Mouse (Mus musculus) liver (tissue): Measurements from ENCODE around the gene Exoc8.

Experiments
- DNase-seq: peaks from one replicate; pipeline ENCODE4 v3.0.0-alpha.2; 2020; ENCODE audit warnings: mixed read lengths

Exoc8 gene

DNA sequence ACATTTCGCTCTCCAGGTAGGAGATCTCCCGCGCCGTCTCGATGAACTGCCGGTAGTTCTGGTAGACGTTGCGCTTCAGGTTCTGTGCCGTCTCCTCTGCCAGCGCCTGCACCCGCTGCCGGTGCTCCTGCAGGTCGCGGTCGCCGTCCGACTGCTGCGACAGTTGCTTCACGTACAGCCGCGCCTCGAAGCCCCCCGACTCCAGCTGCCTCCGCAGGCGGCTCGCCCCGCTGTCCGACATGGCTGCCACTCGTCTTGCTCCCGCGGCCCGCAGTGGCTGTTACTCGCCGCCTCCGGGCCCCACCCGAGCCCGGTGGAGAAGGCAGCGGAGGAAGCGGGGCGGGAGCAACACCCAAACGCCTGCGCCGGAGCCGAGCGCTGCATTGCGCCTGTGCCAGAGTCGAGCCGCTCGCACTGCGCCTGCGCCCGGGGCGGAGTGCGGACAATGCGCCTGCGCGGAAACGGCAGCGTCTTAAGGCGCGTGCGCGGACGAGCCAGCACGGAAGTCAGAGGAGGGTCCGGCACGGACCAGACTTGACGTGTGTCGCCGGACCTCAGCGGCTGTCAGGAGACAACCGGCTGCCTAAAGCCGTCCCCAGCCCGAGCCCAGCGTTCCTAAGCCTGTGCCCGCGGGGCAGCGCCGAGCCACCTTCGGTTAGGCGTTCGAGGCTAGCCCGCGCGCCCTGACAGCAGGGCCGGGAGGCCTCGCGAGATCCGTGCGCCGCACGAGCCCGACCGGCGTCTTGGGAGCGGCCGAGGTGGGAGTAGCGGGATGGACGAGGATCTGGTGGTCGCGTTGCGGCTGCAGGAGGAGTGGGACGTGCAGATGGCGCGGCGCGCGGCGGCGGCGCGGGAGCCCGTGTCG lies at the start of gene Exoc8, which contains the start of gene Sprtn:
TSS of gene Exoc8 (minus strand) at position 320 of the 865 bp plus-strand sequence.
TSS of gene Sprtn (plus strand) at position 501 of the 865 bp plus-strand sequence.
- DNase-seq = peak; percentile 98

DNA sequence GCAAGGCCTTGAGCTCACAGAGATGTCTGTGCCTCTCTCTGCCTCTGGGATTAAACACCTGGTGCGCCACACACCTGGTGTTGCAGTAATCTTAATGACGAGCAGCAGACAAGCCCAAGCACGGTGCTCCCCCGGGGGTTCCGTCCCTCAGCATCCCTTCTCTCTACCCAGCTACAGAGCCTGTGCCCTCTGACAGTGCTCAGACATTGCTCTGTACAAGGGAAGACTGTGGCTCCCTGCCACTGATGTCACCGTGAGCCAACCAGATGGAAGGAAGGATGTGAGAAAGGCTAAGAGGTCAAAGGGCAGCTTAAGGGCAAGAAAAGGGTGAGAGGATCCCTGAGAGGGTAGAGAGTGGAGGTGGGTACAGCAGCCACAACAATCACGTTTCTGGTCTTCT lies 46.9 kb upstream of the Exoc8 start:
- no peak for DNase-seq

DNA sequence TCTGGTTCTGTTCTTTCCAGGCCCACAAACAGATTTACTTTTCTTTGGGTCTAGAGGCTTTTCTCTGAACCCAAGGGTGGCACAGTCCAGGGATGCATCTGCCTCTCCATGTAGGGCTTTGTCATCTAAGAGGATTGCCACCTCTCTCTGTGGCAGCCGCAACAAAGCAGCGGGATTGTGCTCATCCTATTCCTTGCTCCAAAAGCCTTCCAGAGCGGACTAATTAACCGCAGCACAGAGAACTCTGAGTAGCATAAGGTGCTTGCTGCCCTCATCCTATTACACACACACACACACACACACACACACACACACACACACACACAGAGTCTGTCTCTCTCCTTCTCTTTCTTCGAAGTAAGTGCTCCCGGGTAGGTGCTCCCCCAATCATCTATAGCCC lies 46.3 kb upstream of the Exoc8 start:
- no peak for DNase-seq

DNA sequence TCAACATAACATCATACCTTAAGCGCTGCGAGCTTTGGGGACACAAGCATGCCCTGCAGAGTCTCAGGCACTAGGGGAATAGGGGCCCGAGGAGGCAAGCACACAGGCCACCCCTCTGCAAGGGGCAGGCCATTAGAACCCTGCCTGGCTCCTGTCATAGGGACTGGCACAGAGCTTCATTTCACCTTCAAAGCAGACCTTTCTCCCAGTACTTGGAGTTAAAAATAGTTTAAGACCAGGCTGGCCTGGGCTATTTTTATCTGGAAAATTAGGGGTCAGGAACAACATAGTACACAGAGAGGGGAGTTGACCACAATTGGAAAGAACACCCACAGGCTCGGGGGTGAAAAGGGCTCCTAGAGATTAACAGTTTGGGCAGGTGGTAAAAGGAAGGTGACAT lies 39.8 kb upstream of the Exoc8 start:
- no peak for DNase-seq

DNA sequence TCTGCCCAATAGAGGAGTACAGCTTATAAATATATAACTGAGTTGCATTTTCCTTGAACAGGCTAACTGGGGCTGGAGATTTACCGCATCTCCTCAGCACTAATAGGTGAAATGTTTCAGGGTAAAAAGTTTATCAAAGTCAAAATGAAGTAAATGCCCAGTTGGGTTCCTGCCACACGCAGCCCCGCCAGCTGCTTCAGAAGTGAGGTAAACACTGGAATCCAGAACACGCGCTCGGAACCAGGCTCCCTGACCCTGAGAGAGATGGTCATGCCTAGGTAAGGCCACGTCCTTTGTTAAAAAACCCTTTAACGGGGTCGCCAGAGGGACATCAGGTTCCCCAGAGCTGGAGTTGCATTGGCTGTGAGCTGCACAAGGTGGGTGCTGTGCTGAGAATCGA lies 39.2 kb upstream of the Exoc8 start:
- DNase-seq = no peak

DNA sequence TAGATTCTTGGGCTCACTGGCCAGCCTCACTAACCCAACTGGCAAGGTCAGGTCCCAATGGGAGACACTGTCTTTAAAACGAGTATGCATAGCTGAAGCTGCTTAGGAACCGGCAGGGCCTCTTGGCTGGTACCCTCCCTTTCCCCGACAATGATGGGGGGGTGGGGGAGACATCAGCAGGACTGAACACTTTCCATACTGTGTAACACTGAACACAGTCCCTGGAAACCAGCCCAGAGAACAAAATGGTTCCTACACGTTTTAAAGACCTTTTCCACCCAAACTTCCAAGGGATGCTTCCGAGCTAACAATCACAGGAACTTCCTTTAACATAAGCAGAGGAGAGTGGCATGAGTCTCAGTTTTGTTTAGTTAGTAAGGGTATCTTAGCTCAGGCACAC lies 37.6 kb upstream of the Exoc8 start:
- DNase-seq = no peak

DNA sequence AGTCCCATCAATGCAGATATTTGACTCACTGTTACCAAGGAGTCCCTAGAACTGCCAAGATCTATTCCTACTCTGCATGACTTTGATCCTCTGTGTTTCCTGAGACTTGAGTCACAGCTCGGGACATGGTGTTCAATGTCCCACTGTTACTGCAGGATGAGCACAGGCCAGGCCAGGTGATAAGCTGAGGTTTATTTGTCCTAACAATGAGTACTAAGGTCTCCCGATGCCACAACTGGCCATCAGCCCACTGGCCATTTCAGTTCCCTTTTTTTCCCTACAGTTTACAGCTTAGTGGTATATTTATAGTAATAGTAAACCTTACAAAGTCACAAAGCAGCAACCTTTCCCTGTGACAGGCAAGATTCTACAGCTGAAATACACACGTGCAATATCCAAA lies 34.9 kb upstream of the Exoc8 start:
- no peak for DNase-seq

DNA sequence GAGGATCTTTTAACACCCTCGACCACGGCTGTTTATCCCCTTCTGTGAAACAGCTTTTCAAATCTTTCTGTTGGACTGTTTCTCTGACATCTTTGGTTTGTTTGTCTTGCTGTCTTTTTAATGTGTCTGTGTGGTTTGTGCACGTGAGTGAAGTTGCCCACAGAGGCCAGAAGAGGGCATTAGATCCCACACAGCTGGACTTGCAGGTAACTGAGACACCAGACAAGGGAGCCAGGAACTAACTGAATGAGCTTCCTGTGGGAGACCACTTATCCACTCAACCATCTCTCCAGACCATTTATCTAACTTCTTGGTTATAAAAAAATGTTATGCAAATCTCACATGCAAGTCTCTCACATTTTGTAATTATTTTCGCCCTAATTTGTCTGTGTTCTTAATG lies 33.1 kb upstream of the Exoc8 start:
- no peak for DNase-seq

DNA sequence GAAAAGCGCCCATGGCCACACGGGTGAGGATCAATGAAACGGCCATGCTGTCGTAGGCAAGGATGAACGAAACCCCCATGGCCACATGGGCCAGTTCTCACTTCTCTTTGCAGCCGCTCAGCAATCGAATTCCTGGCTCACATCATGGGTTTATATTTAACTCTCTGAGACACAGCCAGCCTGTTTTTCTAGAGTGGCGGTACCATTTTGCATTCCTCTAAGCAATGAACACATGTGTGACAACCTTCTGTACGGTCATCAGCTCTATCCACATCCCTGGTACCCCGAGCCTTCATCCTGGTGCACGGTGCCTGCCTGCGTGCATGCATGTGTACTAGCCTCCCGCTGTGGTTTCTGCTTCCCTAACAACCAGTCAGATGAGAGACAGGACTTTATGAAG lies 32.6 kb upstream of the Exoc8 start:
- DNase-seq = no peak

DNA sequence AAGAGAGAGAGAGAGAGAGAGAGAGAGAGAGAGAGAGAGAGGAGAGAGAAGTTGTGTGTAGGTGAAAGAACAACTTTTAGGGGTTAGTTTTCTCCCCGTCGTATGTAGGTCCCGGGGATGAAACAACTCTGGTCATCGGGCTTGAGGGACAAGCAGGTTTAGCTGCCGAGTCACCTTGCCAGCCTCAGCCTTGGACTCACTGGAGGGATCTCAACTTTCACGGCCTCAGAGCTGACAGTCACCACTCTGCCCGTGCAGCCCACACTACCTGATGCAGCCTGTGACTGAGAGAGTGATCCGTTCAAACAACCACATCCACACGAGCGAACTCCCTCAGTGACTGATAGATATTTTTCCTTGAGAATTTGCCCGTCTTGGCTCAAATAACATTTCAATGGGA lies 31.5 kb upstream of the Exoc8 start:
- DNase-seq = no peak

DNA sequence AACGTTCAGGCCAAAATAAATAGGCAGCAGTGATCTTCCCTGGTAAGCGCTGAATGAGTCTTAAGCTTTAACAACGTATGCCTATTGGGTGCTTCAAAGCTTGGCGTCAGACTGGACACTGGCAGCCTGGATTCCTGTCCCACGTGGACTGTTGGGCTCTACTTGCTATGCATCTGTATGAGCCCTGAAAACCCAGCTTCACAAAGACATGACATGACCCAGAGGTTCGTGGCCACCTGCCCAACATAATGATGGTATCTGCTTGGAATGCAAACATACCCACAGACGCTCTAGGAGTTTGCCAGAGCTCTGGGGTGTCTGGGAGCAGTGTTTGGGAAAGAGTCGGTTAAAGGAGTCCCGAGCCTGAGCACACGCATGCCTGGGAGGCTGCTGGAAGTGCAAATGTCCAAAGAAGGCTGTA lies 28.9 kb upstream of the Exoc8 start:
- DNase-seq = no peak

DNA sequence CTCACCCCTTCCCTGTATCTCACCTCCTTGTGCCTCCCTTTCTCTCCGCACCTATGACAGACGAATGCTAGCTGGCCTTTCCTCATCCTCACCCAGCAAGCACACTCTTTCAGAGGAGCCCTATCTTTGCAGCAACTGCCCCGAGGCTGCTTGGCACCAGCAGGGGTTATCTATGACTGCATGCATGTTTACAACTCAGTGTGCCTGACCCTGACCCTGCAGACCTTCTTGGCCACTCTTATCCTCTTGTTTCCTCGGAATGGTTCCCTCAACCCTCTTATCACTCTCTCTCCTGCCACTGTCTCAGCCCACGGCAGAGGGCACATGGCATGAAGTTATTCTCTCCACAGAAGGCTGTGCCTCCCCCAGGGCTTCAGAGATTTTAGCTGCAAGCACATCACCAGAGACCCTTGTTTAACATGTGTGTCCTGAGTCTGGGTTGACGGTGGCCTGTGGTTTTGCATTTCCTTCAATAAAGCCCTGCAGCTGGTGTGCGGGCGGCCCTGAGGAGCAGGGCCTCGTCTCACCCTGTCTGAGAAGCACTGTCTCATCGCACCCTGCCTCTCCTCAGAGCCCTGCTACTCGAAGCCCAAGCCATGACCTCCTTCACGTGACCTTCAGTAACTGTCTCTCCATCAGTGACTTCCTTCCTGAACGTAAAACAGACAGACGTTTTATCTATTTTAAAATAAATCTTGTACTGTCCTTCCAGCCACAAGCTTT lies 28.2 kb upstream of the Exoc8 start:
- DNase-seq = no peak

DNA sequence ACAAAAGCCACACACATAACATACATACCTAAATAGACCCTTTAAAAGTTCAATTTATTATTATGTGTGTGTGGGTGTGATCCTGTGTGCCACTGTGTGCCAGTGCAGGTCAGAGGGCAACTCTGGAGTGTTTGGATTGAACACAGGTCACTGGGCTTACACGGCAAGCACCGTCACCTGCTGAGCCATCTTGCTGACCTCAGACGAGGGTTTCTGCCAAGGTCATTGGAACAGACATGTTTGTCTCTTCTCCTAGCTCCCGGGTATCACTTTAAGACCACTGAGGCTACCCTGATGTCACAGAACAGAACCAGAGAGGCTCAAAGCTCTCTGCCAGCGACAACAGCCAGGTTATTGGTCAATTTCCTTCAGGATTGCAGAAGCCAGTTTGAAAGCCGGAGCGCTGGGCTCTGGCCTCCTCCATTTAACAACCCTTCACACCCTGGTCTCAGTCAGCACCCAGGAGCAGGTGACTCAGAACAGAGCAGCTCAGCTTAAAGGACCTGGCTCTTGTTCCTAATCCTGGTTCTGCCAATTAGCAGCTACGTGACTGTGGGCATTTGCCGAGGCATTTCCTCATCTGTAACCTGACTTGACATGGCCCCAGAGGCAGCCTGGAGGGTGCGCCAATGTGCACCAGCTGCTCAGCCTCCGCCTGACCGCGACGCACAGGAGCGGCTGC lies 26.6 kb upstream of the Exoc8 start:
- no peak for DNase-seq

DNA sequence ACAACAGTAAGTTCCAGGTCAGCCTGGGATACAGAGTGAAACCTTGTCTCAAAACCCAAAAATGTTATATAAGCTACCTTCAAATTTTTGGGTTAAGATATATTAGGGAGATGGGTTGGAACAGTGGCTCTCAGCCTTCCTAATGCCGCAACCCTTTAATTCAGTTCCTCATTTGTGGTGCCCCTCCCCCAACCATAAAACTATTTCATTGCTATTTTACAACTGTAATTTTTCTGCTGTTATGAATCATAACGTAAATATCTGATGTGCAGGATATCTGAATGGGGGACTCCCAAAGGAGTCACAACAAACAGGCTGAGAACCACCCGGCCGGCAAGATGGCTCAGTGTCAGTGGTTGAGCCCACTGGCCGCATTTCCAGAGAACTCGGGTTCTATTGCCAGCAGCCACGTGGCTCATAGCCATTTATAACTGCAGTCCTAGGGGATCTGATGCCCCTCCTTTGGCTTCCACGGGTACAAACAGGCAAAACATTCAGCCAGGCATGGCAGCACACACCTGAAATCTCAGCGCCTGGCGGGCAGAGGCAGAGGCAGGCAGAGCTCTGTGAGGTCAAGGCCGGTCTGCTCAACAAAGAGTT lies 25.1 kb upstream of the Exoc8 start:
- no peak for DNase-seq

DNA sequence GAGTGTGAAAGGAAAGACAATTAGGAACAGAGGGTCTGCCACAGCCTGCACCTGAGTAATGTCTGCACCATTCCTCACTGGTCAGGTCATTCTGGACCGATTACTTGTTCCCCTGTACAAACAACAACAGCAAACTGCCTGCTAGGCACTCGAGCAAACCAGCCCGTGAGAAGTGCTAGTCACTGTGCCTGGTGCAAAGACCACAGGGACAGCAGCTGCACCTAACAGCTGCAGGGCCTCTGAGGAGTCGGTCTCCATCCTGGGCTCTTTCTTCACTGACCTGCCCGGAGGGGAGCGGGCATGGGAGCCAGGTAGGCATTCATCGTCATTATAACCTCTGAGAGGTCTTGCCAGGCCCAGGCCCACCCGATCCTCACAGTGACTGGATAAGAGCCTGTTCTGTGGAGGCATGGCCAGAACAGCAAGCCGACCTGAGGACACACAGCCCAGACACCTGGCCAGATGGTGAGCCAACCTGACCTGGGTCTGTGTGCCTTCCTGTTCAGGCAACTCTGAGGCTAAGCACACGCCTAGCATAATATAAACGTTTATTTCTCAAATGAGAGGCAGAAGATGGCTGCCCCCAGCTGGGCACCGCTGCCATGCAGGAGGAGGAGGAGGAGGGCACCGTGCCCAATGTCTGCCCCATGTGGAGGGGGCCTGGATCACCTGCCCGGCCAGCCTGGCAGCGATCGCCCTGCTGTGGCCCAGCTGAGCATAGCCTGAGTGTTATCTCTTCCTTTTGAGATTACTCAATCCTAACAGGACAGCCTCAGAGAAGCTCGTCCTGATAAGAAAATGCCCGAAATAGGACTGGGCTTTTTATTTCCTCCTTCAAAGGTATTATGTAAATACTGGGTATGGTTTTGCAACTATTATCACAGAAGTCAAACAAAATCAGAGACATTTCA lies 24.1 kb upstream of the Exoc8 start:
- no peak for DNase-seq

DNA sequence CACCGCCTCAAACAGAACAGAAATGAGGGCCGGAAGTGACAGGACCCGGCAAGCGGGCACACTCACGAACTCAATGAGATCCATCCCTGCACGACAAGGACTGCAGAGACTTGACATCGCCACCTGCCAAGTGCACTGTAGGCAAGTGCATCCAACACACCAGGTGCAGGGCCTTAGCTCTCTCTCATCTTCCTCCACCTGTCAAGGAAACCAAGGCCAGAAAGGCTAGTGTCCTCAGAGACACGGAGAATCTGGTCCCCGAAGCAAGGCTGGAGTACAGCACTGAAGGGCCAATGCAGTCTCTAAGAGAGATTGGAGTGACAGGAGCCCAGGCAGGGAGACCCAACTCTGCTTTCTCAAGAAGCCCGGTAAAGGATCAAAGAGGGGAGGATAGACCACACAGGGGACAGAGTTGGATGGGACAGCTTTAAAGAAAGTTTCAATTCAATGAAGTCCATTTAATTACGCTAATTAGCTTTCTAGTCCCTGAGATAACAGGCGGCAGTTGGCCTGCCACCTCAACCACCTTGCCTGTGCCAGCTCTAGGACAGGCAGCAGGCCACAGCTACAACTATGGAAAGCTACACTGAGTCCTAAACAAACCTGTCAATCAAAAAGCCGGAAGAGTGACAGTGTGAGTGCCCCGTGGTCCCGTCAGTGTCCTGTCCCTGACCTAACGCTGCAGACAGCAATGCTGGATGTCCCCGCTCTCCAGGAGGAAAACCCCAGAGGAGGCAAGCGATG lies 20.4 kb upstream of the Exoc8 start:
- no peak for DNase-seq

DNA sequence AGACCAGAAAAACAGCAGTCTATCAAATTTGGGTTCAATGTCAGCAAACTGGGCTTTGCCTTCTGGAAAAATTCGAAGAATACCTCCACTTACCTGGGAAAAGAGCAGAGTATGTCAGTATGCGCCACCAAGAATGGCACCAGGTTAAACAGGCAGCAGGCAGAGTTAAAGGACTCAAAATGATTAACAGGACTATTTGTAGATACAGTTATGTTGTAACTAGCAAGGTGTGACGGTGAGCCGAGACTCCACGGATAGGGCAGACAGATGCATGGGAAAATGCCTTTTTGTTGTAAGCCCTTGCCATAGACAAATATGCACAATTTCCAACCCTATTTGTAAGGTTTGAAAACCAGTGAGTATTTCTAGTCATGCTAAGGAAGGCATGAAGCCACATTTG lies 16.6 kb upstream of the Exoc8 start:
- no peak for DNase-seq

DNA sequence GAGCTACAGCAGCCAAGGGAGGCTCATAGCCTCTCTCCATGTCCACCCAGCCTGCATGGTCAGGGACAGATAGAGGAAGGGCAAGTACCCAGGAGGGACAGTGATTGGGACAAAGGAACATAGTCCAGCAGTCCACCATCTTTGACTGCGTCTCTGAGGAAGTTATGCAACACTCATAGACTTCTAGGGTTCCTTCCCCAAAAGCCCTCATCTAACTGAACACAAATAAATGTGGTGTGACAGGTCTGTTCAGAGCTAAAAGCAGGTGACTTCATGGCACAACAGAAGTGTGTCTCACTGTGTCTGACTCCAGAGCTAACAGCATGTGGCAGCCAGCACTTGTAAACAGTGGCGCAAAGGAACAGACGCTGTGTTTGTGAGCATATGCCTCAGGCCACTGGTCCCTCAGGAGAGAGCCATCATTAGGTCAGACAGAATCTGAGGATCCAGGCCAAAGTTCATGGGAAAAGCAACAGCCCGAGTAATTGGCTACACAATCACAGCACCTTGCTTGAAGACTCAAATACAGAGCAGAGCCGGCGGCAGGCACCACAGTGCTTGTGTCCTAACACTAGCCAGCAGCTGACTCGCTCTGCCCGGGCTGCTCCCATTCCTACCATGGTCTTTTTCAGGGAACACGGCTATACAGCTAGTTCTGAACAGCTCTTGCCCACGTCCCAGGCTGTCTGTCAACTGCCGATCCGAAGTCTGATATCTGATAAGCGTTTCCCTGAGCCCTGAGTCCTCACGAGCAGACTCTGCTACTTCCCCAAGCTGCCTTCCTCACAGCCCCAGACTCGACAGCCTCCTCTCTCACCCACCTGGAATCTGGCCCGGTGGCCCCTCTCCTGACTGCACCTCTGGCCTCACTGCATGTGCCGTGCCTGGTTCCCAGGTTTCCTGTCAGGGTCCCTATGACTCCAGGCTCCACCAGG lies 14.7 kb upstream of the Exoc8 start:
- DNase-seq = no peak

DNA sequence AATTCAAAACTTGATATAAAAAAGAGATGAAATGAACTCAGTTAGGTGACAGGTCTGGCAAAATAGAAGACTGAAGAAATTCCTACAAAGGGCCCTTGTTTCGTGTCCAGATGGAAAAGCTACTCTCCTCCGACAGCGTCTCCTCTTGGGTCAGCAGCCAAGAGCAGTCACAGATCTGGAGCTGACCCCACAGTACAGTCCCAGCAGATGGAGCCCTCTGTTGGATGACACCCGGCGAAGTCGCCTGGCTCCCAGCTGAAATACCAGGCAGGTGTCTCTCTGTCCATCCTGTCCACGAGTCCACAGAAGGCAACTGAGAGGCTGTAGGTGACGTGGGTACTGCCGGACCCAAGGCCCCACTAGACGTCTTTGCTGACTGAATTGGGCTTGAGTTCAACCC lies 12.8 kb upstream of the Exoc8 start:
- no peak for DNase-seq

DNA sequence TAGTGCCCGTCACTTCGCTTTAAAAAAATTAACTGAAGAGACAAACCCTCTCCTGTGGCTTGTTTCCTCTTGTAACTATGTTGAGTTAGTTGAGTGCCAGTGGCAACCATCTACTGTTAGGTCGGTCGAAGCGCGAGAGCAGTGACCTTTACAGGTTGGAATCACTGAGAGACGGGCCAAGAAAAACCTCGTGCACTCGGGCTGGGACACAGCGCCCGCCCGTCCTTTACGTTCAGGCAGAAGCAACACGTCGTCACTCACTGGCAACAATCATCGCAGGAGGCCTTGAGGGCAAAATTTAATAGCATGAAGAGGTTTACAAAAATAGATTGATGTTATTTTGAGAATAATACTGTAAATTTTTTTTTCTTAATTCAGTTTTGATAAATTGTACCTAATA lies 12.4 kb upstream of the Exoc8 start:
- DNase-seq = no peak
